Mouse (Mus musculus) c-Kit-positive CD71-negative TER-119-negative erythroid progenitor cells, embryonic 14.5 days (primary cell): ENCODE measurements around the gene Garem2.
"Not testable (repeated sequence)": the region's sequence is repeated elsewhere in the genome, so short reads cannot be mapped to it uniquely, and the experiment has no call there.

ENCODE experiments used
- DNase-seq: peaks from one replicate; pipeline ENCODE4 v3.0.0-alpha.2; 2013; ENCODE audit warnings: low read depth

The Garem2 gene

GRCm38 (mm10) chr5:30104841-30105667 is at the start of gene Garem2:
Garem2 (plus strand) TSS chr5:30105161.
- no peak for DNase-seq

DNA sequence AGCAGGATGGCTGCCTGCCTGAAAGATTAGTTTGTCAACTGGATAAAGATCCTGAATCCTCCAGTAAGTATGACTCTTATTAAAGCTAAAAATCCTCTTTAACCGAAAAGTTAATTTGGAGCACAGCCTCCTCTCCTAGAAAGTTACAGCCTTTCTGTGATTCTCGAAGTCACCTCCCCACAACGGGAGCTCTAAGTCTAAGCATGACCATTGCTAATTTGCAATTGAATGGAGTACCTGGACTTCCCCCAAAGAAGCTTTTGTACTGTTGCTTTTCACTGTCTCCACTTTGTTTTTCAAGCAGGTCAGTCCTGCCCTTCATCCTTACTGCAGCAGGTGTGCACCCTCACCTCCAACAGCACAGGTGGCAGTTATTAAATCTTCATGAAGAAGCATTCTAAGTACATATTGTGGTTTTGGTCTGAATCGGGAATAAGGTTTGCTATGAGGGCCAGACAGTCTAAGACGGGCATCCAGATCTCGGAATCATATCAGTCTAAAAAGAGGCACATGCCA is 46.7 kb upstream of the Garem2 start:
- DNase-seq: no peak

- not testable (repeated sequence) for DNase-seq
Observed at GRCm38 (mm10) chr5:30059607-30060006, 45.4 kb upstream of the Garem2 start.

DNA sequence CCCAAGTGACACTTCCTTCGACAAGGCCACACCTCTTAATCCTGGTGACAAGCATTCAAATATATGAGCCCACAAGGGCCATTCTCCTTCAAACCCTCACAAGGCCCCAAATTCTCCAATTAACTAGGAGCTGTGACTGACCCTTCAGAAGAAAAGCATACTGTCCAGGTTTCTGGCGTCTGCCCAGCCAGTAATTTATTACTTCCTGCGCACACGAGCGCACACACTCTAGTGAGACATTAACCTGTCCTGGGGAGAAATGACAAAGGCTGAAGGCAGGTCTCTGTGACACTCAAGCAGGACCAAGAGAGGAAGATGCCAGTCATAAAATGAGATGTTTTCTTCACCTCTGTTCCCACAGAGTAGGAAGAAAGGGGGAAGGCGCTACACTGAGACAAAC is 37.2 kb upstream of the Garem2 start:
- no peak for DNase-seq

GRCm38 (mm10) chr5:30071677-30072076 is 33.3 kb upstream of the Garem2 start:
- DNase-seq: no peak

GRCm38 (mm10) chr5:30072377-30072776 is 32.6 kb upstream of the Garem2 start:
- DNase-seq: no peak

DNA sequence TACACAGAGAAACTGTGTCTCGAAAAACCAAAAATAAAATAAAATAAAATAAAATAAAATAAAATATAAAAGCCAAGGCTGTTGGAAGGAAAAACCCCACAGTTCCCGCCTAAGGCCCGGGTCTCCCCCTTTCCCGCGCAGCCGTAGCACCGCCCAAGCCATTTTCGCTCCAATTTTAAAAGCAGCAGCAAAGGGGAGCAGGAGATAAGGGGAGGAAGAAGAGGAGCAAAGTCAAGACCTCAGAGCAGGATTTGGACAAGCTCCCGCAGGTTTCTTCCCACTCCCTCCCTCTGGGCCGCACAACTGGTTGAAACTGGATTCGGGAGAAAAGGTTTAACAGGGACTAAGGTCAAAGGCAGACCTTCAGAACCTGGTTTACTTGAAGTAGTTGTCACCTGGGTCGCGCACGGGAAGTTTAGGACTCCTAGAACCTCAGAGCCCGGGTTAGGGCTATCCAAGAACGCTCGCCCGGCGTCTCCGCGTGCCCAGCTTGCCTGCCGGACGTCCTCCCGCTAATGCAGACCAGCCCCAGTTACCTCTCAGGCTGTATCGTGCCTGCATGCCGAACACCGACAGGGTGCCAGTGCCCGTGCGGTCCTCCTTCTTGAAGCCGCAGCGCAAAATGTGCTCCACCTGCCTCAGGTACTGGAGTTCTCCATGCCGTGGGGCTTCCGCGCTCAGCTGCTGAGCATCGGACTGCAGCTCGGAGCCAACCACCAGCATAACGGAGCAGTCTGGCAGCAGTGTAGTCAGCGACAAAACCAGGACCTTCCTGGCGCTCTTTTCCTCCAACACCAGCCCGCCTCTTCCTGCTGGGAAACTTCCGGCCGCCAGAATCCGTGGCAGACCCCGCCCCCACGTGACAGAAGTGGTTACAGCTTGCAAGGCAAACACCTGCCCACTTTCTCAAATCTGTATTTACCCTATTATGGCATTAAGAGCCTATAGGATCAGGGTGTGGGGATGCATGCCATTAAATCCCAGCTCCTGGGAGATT is 31.8 kb upstream of the Garem2 start, which contains the start of gene Tyms:
Gene Tyms (minus strand): TSS at position 793 of the 997 bp plus-strand sequence.
- peak; percentile 57 for DNase-seq

GRCm38 (mm10) chr5:30092701-30093100 is 12.3 kb upstream of the Garem2 start:
- DNase-seq: no peak

DNA sequence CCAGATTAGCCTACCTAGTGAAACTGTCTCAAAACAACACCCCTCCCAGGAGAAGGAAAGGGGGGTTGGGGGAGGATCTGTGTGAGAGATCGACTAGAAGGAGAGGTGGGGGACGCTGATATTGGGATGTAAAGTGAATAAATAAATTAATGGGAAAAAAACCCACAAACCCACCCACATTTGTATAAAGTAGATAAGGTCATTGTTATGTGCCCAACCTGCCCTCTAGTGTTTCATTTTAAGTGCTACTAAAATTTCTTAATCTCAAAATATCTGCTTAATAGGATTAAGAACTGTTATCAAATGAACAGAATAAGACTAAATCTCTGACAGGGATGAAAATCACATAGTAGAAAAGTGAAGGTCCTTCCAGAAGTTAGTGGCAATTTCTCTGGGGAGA is 10.6 kb upstream of the Garem2 start:
- DNase-seq: no peak

- no peak for DNase-seq
Observed at GRCm38 (mm10) chr5:30095731-30096130, 9.2 kb upstream of the Garem2 start.

DNA sequence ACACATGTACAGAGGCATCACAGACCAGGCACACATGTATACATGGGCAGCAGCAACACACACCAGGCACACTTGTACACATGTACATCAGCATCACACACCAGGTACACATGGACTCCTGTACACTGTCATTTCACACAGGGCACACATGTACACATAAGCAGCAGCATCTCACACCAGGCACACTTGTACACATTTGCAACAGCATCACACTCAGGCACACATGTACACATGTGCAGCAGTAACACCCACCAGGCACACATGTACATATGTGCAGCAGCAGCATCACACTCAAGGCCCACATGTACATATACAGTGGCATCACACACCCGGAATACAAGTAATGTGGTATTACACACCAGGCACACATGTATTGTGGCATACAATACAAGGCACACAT is 6.7 kb upstream of the Garem2 start:
- no peak for DNase-seq

DNA sequence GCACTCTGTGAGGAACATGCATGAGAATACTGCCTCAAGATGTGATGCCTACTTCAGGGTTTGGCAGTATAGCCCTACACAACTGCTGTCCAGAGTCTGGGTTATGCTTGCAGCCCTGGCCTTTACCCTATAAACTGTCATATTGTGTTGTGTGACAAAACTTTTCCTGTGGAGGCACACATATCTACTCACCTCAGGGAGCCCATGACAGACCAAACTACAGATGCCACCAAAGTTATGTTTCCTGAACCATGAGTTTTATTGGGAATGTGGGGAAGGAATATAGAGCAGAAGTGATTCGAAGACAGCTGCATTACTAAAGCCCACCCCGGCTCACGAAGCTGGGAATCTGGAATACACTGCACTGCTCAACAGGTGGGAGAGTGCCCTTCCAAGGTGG is 1.6 kb upstream of the Garem2 start:
- DNase-seq: no peak

GRCm38 (mm10) chr5:30104339-30104738 is 622 bp upstream of the Garem2 start:
- no peak for DNase-seq

- no peak for DNase-seq
Observed at GRCm38 (mm10) chr5:30105668-30106300, 823 bp downstream of the Garem2 start, which contains the start of gene 3110082J24Rik. 3110082J24Rik (minus strand) TSS chr5:30106086.

- DNase-seq: no peak
Observed at GRCm38 (mm10) chr5:30106756-30107155, 1.8 kb downstream of the Garem2 start.

GRCm38 (mm10) chr5:30107186-30107585 is 2.2 kb downstream of the Garem2 start:
- DNase-seq: no peak

DNA sequence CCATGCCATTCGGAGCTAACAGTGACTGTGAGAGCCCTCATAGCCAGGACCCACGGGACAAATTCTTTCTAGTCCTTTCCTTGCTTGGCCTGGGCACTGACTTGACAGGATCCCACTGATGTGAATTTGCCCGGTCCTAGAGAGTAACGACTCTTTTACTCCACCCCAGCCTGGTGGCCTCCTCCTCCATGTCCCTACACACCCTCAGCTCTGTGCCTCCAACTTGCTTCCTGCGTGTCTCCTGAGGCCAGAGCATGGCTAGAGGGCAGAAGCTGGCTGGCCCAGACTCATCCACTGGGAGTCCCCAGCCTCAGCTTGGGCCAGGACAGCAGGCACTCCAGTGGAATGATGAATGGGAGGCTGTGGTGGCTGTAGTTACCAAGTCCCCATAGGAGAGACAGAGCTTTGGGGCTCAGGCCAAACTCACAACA is 2.7 kb downstream of the Garem2 start:
- DNase-seq: no peak

GRCm38 (mm10) chr5:30108233-30108632 is 3.3 kb downstream of the Garem2 start:
- DNase-seq: no peak

GRCm38 (mm10) chr5:30109899-30110298 is 4.9 kb downstream of the Garem2 start:
- no peak for DNase-seq

GRCm38 (mm10) chr5:30110371-30111060 is 5.6 kb downstream of the Garem2 start:
- no peak for DNase-seq

GRCm38 (mm10) chr5:30111126-30111525 is 6.2 kb downstream of the Garem2 start:
- peak; percentile 44 for DNase-seq
